Mouse (Mus musculus) E14TG2a.4 (cell line): ENCODE results near the gene Macrod2.

ENCODE experiments used
- H3K27me3 ChIP-seq: 2 replicates; pipeline ENCODE4 v1.6.1; 2014; ENCODE audit warnings: low read length, control low read depth; ENCODE audit not compliant: insufficient read depth
- H3K36me3 ChIP-seq: 2 replicates; pipeline ENCODE4 v1.6.1; 2014; ENCODE audit warnings: low read length, control low read depth; ENCODE audit not compliant: insufficient read depth
- H3K4me1 ChIP-seq: replicated peaks from 2 replicates; pipeline ENCODE4 v1.6.1; 2014; ENCODE audit warnings: low read depth, low read length, control low read depth
- H3K4me3 ChIP-seq: replicated peaks from 2 replicates; pipeline ENCODE4 v1.5.1; 2014; ENCODE audit warnings: mild to moderate bottlenecking, low read length
- H3K9me3 ChIP-seq: 2 replicates; pipeline ENCODE4 v1.6.1; 2014; ENCODE audit warnings: low read length, control low read depth
- CTCF ChIP-seq: conservative IDR thresholded peaks from 2 replicates; pipeline ENCODE4 v1.5.1; 2014; ENCODE audit warnings: low read length
- NANOG ChIP-seq: IDR thresholded peaks from 2 replicates; pipeline ENCODE4 v1.6.1; 2014; ENCODE audit warnings: borderline replicate concordance, low read length, mixed read lengths
- POU5F1 ChIP-seq: IDR thresholded peaks from 2 replicates; pipeline ENCODE4 v1.6.1; 2014; ENCODE audit warnings: low read length, borderline replicate concordance

Macrod2 gene

DNA sequence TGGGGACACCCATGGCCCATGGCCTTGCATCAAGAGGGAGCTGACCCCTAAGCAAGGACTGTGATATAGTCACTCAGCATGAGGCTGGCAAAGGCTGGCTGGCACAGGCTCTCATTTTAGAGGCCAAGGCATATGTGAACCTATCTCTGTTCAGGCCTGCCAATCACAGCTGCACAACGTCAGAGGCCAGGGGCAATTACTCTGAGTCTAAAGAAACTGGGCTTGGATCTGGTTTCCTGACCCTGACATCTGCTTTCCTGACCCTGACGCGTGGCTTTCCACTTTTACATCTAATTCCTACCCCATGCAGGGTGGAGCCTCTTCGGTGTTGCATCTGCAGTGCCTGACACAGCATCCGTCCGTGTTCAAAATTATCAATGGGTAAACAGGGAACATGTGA, 2009.2 kb downstream of the Macrod2 start:
- TF ChIP-seq POU5F1 = no peak
- TF ChIP-seq CTCF = no peak
- TF ChIP-seq NANOG = no peak
- H3K4me3 ChIP-seq = no peak overlapping the region
- no peaks in the 10 kb centered on the region for H3K27me3 ChIP-seq
- no peaks in the 10 kb centered on the region for H3K36me3 ChIP-seq
- H3K9me3 ChIP-seq = no peaks in the 10 kb centered on the region
- H3K4me1 ChIP-seq = peaks cover 9% of the 10 kb centered on the region

DNA sequence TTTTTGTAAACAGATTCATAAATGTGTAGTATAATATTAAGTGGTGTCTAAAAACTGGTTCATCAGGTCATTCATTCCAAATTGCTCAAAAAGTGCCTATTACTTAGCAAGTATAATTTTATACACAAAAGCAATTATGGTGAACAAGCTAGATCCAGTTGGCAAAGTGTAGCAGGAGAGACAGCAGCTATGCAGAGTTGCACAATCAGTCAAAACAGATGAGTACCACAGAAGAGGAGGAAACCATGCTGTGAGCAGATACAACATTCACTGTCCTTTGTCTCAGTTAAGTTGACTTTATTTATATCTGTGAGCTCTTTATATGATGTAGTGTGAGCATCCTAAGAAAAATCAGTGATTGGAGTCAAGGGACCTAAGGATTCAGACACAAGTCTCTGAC, 2012.2 kb downstream of the Macrod2 start:
- no peak for TF ChIP-seq CTCF
- TF ChIP-seq POU5F1 = no peak
- TF ChIP-seq NANOG = no peak

DNA sequence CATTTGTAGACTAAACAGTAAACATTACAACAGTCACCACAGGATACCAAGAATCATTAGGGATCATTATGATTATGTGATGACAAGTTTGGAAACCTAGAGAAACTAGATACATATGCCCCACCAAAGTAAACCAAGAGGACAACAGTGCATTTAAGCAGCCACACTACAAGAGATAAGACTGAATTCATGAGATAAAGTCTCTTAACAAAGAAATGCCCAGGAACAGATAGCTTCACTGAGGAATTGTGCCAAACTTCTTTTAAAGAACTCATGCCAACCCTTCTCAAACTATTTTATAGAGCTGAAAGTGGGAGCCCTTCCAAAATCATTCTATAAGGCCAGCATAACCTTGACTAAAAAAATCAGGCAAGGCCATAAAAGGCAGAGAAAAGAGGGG, 2015.0 kb downstream of the Macrod2 start:
- no peaks in the 10 kb centered on the region for H3K27me3 ChIP-seq
- no peaks in the 10 kb centered on the region for H3K9me3 ChIP-seq
- H3K36me3 ChIP-seq = no peaks in the 10 kb centered on the region
- H3K4me1 ChIP-seq = no peaks in the 10 kb centered on the region
- H3K4me3 ChIP-seq = no peak overlapping the region
- TF ChIP-seq NANOG (no peak), CTCF (no peak), POU5F1 (no peak)

More for the DNA sequence above, 2012.2 kb downstream of the Macrod2 start:
- Histone ChIP-seq H3K9me3 (no peaks in the 10 kb centered on the region), H3K36me3 (no peaks in the 10 kb centered on the region), H3K4me1 (peaks cover 9% of the 10 kb centered on the region), H3K4me3 (no peak overlapping the region), H3K27me3 (no peaks in the 10 kb centered on the region)

DNA sequence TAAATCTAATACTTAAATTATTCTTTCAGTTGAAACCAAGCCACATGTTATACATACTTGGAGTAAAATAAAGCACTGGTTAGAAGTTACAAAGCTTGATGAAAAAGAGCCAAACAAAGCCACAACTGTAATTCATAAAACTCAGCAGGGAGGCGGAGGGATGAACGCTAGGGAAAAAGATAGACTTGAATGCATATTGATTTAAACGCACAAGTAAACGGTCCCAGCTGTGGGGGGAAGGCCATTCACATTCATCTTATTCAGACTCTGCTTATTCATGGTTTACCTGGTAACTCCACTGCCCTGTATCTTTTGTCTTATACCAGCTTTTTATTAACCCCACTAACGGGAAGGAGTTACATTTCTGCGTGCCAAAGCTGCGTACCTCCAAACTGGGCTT, 2038.0 kb downstream of the Macrod2 start:
- no peak for TF ChIP-seq POU5F1
- TF ChIP-seq NANOG = no peak
- no peak for TF ChIP-seq CTCF
- no peaks in the 10 kb centered on the region for H3K9me3 ChIP-seq
- H3K4me1 ChIP-seq = no peaks in the 10 kb centered on the region
- no peaks in the 10 kb centered on the region for H3K27me3 ChIP-seq
- H3K4me3 ChIP-seq = no peak overlapping the region
- no peaks in the 10 kb centered on the region for H3K36me3 ChIP-seq

DNA sequence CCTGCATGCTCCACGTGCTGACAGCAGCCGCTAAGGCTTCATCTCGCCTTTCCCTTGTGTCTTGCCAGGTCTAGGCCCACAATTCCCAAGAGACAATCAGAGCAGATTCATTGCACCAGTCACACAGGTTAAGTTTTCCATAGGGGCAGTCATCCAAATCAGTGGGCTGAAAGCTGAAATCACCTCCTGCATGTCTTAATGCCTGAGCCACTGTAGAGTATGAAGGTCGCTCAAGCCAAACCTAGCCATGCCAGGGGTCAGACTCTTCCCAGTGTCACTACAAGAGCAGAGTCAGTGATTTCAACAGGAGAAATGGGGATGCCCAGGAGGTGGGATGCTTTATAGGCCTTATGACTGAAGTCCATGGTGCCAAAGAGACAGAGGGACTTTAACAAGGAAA, 2039.6 kb downstream of the Macrod2 start:
- Histone ChIP-seq H3K4me3 (no peak overlapping the region), H3K9me3 (no peaks in the 10 kb centered on the region), H3K4me1 (no peaks in the 10 kb centered on the region), H3K27me3 (no peaks in the 10 kb centered on the region), H3K36me3 (no peaks in the 10 kb centered on the region)
- TF ChIP-seq POU5F1 = no peak
- TF ChIP-seq NANOG = no peak
- no peak for TF ChIP-seq CTCF

DNA sequence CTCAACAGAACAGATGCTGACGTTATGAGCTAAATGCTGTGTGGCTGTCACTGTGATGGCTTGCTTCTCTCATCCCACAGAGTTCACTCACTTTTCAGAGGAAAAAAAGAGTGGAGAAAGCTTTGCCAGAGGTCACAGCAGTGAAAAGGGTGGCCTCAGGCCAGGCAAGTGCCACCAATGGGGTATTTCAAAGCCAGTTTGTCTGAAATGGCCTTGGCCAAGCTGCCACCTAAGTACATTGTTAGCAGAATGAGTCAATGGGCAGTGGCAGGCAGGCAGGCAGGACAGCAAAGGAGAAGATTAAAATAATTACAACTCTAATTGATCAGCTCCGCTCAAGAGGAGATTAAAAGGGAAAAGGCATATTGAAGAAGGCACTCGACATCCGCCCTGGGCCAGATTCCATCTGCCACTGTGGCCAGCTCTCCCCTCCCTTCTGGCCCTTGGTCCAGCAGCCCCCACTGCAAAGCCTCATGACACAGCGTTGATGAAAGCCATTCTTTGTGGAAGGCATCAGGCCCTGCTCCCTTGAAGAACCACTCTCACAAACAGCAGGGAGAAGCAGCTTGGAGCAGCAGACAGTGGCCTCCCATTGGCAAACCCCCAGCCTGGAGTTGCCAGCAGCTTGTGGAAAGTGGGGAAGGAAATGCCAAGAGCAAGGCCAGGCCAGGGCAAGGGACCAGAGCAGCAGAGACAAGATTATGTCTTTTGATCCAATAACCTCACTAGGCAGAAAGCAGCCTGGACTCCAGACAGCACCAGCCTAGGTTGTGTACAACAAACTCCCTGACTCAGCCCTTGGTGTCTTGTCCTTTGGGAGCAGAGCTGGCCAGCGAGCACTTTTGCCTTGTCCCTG, 2042.7 kb downstream of the Macrod2 start:
- H3K36me3 ChIP-seq = no peaks in the 10 kb centered on the region
- H3K27me3 ChIP-seq = no peaks in the 10 kb centered on the region
- TF ChIP-seq CTCF (no peak), POU5F1 (no peak), NANOG (no peak)
- no peaks in the 10 kb centered on the region for H3K4me1 ChIP-seq
- no peaks in the 10 kb centered on the region for H3K9me3 ChIP-seq
- no peak overlapping the region for H3K4me3 ChIP-seq
